Mouse (Mus musculus): ENCODE measurements around the gene Anks1.

Gene Anks1

DNA sequence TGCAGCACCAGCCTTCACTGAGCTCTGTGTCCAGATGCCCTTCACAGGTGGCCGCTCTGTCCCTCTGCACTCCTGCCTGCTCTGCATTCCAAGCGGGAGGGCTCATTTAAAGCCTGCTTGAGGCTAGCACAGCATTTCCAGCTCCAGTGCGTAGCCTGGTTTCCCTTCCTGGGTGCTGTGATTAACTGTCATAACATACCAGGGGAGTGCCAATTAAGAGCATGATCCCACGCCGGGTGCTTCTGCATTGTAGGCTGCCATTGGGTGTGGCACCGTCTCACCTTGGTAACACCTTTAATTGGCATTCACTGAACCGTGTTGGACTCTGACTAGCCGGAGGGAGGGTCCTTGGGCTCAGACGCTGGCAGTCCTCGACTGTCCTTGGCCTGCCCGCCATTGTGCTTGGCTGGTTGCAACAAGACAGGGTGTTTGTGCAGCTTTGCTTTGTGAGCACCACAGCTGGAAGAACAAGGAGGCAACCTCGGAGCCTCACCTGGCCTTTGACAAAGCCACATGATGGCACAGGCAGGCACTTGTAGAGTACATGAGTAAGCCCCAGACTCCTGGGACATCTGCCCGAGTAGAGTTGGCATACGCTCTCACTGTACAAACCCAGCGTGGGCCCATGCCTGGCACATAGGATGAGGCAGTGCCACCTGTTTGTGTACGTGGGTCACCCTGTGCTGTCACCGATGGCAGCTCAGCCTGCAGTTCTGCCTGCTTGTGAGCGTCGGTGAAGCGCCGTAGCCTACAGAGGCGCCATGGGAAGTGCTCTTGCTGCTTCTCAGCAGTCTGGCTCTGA, 113.9 kb downstream of the Anks1 start:
- peak; percentile 86 for DNase-seq

DNA sequence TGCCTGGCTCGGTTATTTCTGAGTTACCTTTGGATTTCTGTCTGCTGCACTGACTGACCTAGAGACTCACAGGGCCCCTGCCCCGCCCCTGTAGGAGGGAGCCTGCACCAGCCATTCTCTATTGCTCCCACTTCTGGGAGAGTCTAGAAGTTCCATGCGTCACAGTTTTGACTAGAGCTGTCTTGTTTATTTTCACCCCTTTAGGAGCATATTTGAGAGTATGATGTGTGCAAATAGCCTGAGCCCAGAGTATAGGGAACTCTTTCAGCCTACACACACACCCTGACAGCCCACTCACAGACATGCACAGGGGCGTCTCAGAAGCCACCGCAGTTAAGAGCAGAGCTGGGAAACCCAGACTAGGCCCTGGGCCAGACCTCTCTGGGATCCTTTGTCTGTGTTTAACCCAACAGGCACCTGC, 116.4 kb downstream of the Anks1 start:
- DNase-seq: peak; percentile 78

GRCm38 (mm10) chr17:28026111-28026872, 117.2 kb downstream of the Anks1 start:
- DNase-seq: peak; percentile 76

- DNase-seq: no peak
These were observed 118.1 kb downstream of the Anks1 start for GRCm38 (mm10) chr17:28027197-28027596.

DNA sequence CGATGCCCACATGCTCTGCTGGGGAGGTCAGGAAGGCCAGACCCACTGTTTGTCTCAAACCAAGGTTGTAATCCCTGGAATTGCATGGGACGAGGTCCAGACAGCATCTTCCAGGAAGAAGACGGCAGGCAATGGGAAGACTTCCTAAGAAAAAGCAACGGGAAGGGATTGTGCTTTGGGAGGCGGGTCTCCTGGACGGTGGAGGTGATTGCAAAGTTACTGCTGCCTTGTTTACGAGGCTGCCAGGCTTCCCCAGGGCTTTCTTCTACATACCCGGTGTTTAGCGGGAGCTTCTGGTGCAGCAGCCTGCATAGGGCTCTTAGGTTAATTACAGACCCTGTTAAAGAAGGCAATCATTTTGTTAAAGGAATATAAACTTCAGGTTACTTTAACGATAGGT, 119.1 kb downstream of the Anks1 start:
- DNase-seq: no peak

- peak; percentile 64 for DNase-seq
These were observed 120.2 kb downstream of the Anks1 start for GRCm38 (mm10) chr17:28029308-28029707.

DNA sequence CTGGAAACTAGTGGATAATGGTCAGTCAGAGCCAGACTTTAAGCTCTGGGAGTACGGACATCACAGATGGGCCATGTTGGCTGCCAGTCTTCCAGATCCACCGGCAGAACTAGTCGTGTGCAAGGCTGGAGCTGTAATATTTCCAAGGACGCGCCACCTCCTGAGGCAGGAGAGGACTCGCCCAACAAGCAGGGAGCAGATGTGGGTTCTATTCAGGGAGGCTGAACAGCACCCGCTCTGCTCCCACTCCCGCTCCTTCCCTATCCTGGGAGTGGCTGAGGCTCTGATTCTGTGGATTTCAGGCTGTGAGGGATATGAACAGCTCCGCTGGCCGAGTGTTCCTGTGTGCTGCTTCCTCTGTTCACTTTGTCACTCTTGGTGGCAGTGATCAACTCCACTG, 121.3 kb downstream of the Anks1 start:
- DNase-seq: no peak

- no peak for DNase-seq
These were observed 122.3 kb downstream of the Anks1 start for GRCm38 (mm10) chr17:28031281-28031941.

GRCm38 (mm10) chr17:28032219-28032618, 123.1 kb downstream of the Anks1 start:
- DNase-seq: no peak

DNA sequence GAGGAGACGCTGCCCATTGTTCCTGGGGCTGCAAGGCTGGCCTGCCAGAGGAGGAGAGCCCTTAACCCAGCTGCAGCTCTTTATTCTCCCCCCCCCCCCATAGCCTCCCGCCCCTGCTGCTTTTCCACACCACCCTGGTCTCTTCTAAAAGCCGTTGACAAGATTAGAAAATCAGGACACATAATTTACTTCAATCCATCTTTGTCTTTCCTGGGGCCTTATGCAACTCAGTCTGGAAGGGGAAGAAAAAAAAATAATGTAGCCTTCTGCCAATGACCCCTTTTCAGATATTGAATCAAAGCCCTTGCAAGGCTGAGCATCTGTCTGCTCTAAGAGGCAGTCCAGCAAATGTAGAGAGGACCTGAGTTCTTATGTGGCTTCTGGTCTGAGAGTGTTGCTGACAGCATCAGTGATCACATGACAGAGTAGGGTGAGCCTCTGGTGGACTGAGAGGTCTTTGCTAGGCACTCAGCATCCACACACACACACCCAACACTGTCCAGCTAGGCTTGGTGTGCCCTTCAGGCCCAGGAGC, 124.0 kb downstream of the Anks1 start:
- DNase-seq: no peak

DNA sequence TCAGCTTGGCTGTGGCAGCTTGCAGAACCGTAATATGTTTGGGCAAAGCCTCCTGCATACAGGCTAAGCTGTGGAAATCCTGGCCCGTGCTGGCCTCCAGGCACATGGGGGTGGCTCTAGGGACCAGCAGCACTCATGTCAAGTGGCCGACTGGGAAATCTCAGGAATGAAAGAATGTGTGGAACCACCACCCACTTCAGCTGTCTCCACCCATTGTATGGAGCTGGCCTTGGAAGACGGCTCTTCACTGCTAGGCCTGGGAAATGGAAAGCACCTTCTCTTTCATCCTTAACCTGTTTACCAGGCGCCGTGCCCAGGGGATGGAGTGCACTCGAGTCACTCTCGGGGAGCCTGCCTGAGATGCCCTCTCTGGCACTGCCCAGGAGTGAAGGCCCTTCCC, 125.9 kb downstream of the Anks1 start:
- no peak for DNase-seq

- no peak for DNase-seq
These were observed 128.0 kb downstream of the Anks1 start for GRCm38 (mm10) chr17:28036813-28037756.

- DNase-seq: no peak
These were observed 131.5 kb downstream of the Anks1 start for GRCm38 (mm10) chr17:28040620-28041019.

- DNase-seq: no peak
These were observed 132.2 kb downstream of the Anks1 start for GRCm38 (mm10) chr17:28041298-28041697.

DNA sequence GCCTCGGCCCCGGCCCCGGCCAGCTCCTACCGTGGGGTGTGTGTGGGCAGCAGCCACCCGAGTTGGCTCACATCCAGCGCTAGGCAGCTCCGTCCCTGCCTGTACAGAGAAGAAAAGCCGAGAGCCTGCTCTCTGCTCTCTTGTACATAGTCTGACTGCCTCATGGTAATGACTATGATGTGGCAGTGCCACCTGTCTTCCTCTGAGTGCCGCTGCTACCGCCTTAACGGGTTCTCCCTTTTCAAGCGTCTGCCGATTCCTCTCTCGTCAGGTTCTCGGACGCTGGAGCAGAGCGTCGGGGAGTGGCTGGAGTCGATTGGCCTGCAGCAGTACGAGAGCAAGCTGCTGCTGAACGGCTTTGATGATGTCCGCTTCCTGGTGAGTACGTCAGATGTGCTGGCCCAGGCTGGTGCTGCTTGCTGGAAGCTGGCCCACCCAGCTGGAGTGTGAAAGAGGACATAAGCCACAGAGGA, 133.2 kb downstream of the Anks1 start:
- DNase-seq: peak; percentile 48

GRCm38 (mm10) chr17:28047017-28047416, 137.9 kb downstream of the Anks1 start:
- DNase-seq: no peak

- no peak for DNase-seq
These were observed 138.4 kb downstream of the Anks1 start for GRCm38 (mm10) chr17:28047520-28047919.

GRCm38 (mm10) chr17:28048425-28048824, 139.3 kb downstream of the Anks1 start:
- DNase-seq: peak; percentile 60

DNA sequence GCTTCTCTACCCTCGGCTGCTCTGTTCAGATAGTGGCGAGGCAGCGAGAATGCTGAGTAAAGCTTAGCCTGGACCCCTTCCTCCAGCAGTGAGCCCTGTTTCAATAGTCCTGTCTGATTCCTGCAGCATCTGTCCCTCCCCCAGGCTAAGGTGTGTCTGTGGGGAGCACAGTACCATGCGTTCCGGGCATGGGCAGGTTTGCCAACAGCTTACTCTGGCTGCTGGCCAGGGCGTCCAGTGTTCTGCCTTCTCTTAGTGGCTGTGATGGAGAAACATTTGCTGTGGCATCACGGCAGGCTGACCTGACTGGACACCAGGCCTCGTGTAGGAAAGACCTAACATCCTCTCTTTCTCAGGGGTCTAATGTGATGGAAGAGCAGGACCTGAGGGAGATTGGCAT, 141.1 kb downstream of the Anks1 start:
- no peak for DNase-seq

DNA sequence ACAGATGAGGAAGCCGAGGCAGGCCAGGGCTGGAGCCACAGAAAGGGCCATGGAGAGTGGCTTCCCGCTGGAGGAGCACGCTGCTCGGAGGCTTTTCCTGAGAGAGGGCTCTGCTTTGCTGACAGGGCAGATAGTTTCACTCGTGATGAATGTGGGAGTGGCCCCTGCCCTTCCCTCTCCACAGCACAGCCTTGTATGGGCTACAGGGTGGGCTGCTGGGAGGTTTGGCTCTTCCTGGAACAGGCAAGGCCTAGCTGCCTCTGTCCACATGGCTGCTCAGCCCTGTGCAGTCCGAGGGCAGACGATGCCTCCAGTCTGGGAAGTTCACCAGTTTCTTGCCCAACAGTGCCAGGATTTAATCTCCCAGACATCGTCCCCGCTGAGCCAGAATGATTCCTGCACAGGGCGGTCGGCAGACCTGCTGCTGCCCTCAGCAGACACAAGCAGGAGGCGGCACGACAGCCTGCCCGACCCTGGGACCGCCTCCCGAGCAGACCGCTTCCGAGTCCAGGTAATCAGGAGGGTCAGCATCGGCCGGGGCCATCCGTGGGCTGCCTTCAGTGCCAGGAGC, 143.3 kb downstream of the Anks1 start:
- DNase-seq: no peak

- DNase-seq: no peak
These were observed 149.2 kb downstream of the Anks1 start for GRCm38 (mm10) chr17:28058346-28058745.

GRCm38 (mm10) chr17:28060681-28061080, 151.6 kb downstream of the Anks1 start:
- no peak for DNase-seq
